ENCODE assay signal across 19 mouse cellular contexts in genomic region chr12:16831071-16831470, GRCm38 (mm10). TPM values are rescaled to one million over a fixed set of nuclear protein-coding genes. Genes with fewer than 3 reads are reported as not detected.
DNase-seq lines count a peak whose midpoint lies in the region; ATAC-seq lines count a peak whose summit lies in the region.
"Had no signal": no experiment of that assay in that cellular context is flagged by ENCODE, and none has a peak within 500 bp of the region (broad histone marks: within the 10 kb centered on the region; RNA-seq: fewer than 3 reads in every experiment).

No protein-coding gene starts in this region.

- no peak overlapping the region for H3K4me3 ChIP-seq in midbrain, embryonic 13.5 days (replicated peaks)
- H3K4me3 ChIP-seq: forebrain, embryonic 13.5 days; heart, embryonic 10.5 days; liver, embryonic 12.5 days had no signal

- H3K4me1 ChIP-seq in midbrain, embryonic 13.5 days (replicated peaks), result no peaks in the 10 kb centered on the region
- H3K4me1 ChIP-seq: forebrain, embryonic 13.5 days; liver, embryonic 12.5 days had no signal

- H3K4me2 ChIP-seq in midbrain, embryonic 13.5 days (replicated peaks), result no peak overlapping the region
- H3K4me2 ChIP-seq: forebrain, embryonic 13.5 days; hindbrain, embryonic 14.5 days; liver, embryonic 12.5 days; lung, embryonic 14.5 days had no signal

- H3K9ac ChIP-seq in midbrain, embryonic 13.5 days (replicated peaks), result no peak overlapping the region
- H3K9ac ChIP-seq: forebrain, embryonic 13.5 days; hindbrain, embryonic 14.5 days; liver, embryonic 12.5 days; lung, embryonic 14.5 days had no signal

- H3K9me3 ChIP-seq in midbrain, embryonic 13.5 days, result no peaks in the 10 kb centered on the region
- H3K9me3 ChIP-seq: forebrain, embryonic 13.5 days; heart, embryonic 10.5 days; liver, embryonic 12.5 days had no signal

- 96% methylated on average over 4 of the region's 4 CpGs for WGBS in midbrain, embryonic 13.5 days

- intact Hi-C loops in heart, postnatal 10 days (cut with DNase I), result no loop called here

- H3K36me3 ChIP-seq in midbrain, embryonic 13.5 days, result peaks cover 36% of the 10 kb centered on the region

- ATAC-seq in midbrain, embryonic 13.5 days, result no peak
- ATAC-seq: forebrain, embryonic 13.5 days; liver, embryonic 12.5 days; midbrain, embryonic 16.5 days had no signal

- H3K27ac ChIP-seq in midbrain, embryonic 13.5 days, result no peak overlapping the region
- H3K27ac ChIP-seq: forebrain, embryonic 13.5 days; heart, embryonic 10.5 days; hindbrain, embryonic 14.5 days; liver, embryonic 12.5 days had no signal

- DNase-seq in heart, adult 11 months, result peak; percentile 94
- no peak for DNase-seq in heart, postnatal 10 days
- peak; percentile 61 for DNase-seq in ZHBTc4 (ENCODE audit: low read depth, low spot score)
- peak; percentile 35 to 46 for DNase-seq in kidney, adult 8-10 months
- DNase-seq in kidney, postnatal 36 days, result peak; percentile 36 to 42
- no peak for DNase-seq in left cerebral cortex, adult 18-20 months (ENCODE audit: low spot score in 2 of 2)
- no peak for DNase-seq in cerebellum, postnatal 14 days
- DNase-seq: cerebellum, adult 18-20 months; cerebellum, postnatal 36 days; gastrocnemius, postnatal 36 days; lung, embryonic 14.5 days had no signal

- no peaks in the 10 kb centered on the region for H3K27me3 ChIP-seq in midbrain, embryonic 13.5 days
- H3K27me3 ChIP-seq: forebrain, embryonic 13.5 days; liver, embryonic 12.5 days had no signal

RNA-seq across cellular contexts. Expression of gene E2f6, which starts 20.3 kb away (rescaled TPM):
- total RNA-seq in heart, postnatal 10 days (2021), result 10 to 100 TPM; 52.7 to 58.7 TPM
- total RNA-seq in left cerebral cortex, adult 18-20 months (2021), result 10 to 100 TPM; 41.7 to 42.3 TPM
- polyA plus RNA-seq in midbrain, embryonic 13.5 days (2015; fragmentation: Nextera tagmentation; extraction: Ambion mirVana), result 46.7 and 49.5 TPM in 2 replicates

RNA-seq across cellular contexts. Expression of gene Greb1, which starts 30.4 kb away (rescaled TPM):
- total RNA-seq in heart, postnatal 10 days (2021), result under 1 TPM; 0.55 to 0.74 TPM
- 1 to 10 TPM in 1 of 2 experiments, under 1 TPM in 1; 0.98 to 1.0 TPM for total RNA-seq in left cerebral cortex, adult 18-20 months (2021)
- polyA plus RNA-seq in midbrain, embryonic 13.5 days (2015; fragmentation: Nextera tagmentation; extraction: Ambion mirVana), result 2.7 and 3.1 TPM in 2 replicates
- total RNA-seq: MEL; neutrophil, adult 5-6 weeks had no signal

Comparison
In these comparisons a context has a peak if more than half of its experiments do, and no peak if none do; other contexts are left out.
1. DNase-seq: peak in heart, adult 11 months (single experiment), ZHBTc4 (single experiment), kidney, adult 8-10 months (2 of 2) and kidney, postnatal 36 days (2 of 2); none in heart, postnatal 10 days (0 of 2), left cerebral cortex, adult 18-20 months (0 of 2) and cerebellum, postnatal 14 days (0 of 2).